Mouse (Mus musculus) kidney, postnatal 0 days (tissue): ENCODE measurements around the gene 1700102P08Rik. TPM values are rescaled to one million over a fixed set of nuclear protein-coding genes. Genes with fewer than 3 reads are reported as not detected.

Experiments used
- ATAC-seq: fragments of 200-750 bp; cut with Nextera tagmentation; replicated peaks from 2 replicates; pipeline ENCODE4 v1.8.0; 2017; ENCODE audit warnings: low read depth, moderate number of reproducible peaks, moderate TSS enrichment, moderate library complexity; ENCODE audit not compliant: low FRiP score
- DNase-seq: peaks from one replicate; pipeline ENCODE4 v3.0.0-alpha.2; 2016; ENCODE audit warnings: low spot score
- H3K27ac ChIP-seq: fragments of 300-500 bp; sonication (generic); 2 replicates; pipeline ENCODE4 v1.5.1; 2014; ENCODE audit warnings: mild to moderate bottlenecking
- H3K27me3 ChIP-seq: fragments of 300-500 bp; sonication (generic); 2 replicates; pipeline ENCODE4 v1.6.1; 2014; ENCODE audit warnings: low read length, mixed read lengths; ENCODE audit not compliant: insufficient read depth
- H3K36me3 ChIP-seq: fragments of 300-500 bp; sonication (generic); 2 replicates; pipeline ENCODE4 v1.6.1; 2014; ENCODE audit warnings: low read length, mixed read lengths; ENCODE audit not compliant: insufficient read depth
- H3K4me1 ChIP-seq: fragments of 300-500 bp; sonication (generic); replicated peaks from 2 replicates; pipeline ENCODE4 v1.6.1; 2014; ENCODE audit warnings: antibody characterized with exemption, low read length, mixed read lengths; ENCODE audit not compliant: insufficient read depth
- H3K4me2 ChIP-seq: fragments of 300-500 bp; sonication (generic); 2 replicates; pipeline ENCODE4 v1.6.1; 2014; ENCODE audit warnings: mild to moderate bottlenecking, low read length, moderate library complexity, mixed read lengths
- H3K4me3 ChIP-seq: fragments of 300-500 bp; sonication (generic); replicated peaks from 2 replicates; pipeline ENCODE4 v1.5.1; 2014; ENCODE audit warnings: low read depth, low read length
- H3K9ac ChIP-seq: fragments of 300-500 bp; sonication (generic); 2 replicates; pipeline ENCODE4 v1.6.1; 2014; ENCODE audit warnings: low read depth, low read length
- H3K9me3 ChIP-seq: fragments of 300-500 bp; sonication (generic); replicated peaks from 2 replicates; pipeline ENCODE4 v1.6.1; 2016; ENCODE audit warnings: low read length, inconsistent platforms, mixed read lengths
- CTCF ChIP-seq: IDR thresholded peaks from 2 replicates; pipeline ENCODE4 v1.5.1; 2016; ENCODE audit warnings: antibody characterized with exemption, low read depth, mild to moderate bottlenecking, moderate library complexity
- WGBS: fragments of 180-500 bp; shearing (Covaris S2); extraction: QIAGEN DNeasy Blood & Tissue Kit; methylation state at CpG from one replicate; pipeline ENCODE4 v1.1.7; 2014; 5-methylcytosine and 5-hydroxymethylcytosine counted together
- polyA plus RNA-seq: library from polyadenylated mRNA; unstranded; fragments of >200 nt; fragmentation: Nextera tagmentation; extraction: Ambion mirVana; gene quantifications from 2 replicates; pipeline ENCODE4 v1.2.1, GENCODE M21; 2015

1700102P08Rik gene
- polyA plus RNA-seq, 1 experiment from 2014 or later: 0.66 TPM

- Histone ChIP-seq H3K27ac (peak overlapping the region; percentile 97), H3K4me3 (peak overlapping the region; percentile 70), H3K36me3 (peaks cover 24% of the 10 kb centered on the region), H3K4me1 (no peaks in the 10 kb centered on the region), H3K9ac (peak overlapping the region; percentile 71), H3K9me3 (no peaks in the 10 kb centered on the region), H3K27me3 (no peaks in the 10 kb centered on the region), H3K4me2 (peak overlapping the region; percentile 65)
- DNase-seq (no peak), ATAC-seq (no peak; the same call in 1 of the 2 replicates)
- TF ChIP-seq CTCF: no peak
- WGBS: 2% methylated on average over 14 of the region's 14 CpGs
Measured at GRCm38 (mm10) chr9:108348290-108348680, 44.3 kb upstream of the 1700102P08Rik start.

- Histone ChIP-seq H3K4me2 (no peak overlapping the region), H3K27ac (no peak overlapping the region), H3K9me3 (no peaks in the 10 kb centered on the region), H3K4me3 (no peak overlapping the region), H3K9ac (no peak overlapping the region), H3K4me1 (no peaks in the 10 kb centered on the region), H3K36me3 (peaks cover 29% of the 10 kb centered on the region), H3K27me3 (no peaks in the 10 kb centered on the region)
- DNase-seq (no peak), ATAC-seq (no peak)
- WGBS: 93% methylated on average over 4 of the region's 4 CpGs
- no peak for TF ChIP-seq CTCF
Measured at GRCm38 (mm10) chr9:108349727-108350126, 42.9 kb upstream of the 1700102P08Rik start.

- Histone ChIP-seq H3K9me3 (no peaks in the 10 kb centered on the region), H3K27me3 (no peaks in the 10 kb centered on the region), H3K36me3 (peaks cover 73% of the 10 kb centered on the region), H3K27ac (no peak overlapping the region), H3K4me3 (no peak overlapping the region), H3K4me2 (no peak overlapping the region), H3K9ac (no peak overlapping the region), H3K4me1 (no peaks in the 10 kb centered on the region)
- 94% methylated on average over 9 of the region's 9 CpGs for WGBS
- no peak for TF ChIP-seq CTCF
- no peak for DNase-seq
- no peak for ATAC-seq
Measured at GRCm38 (mm10) chr9:108378234-108378633, 14.4 kb upstream of the 1700102P08Rik start.

GRCm38 (mm10) chr9:108378736-108379135, 13.9 kb upstream of the 1700102P08Rik start:
- Histone ChIP-seq H3K9ac (no peak overlapping the region), H3K27me3 (no peaks in the 10 kb centered on the region), H3K4me2 (no peak overlapping the region), H3K4me1 (no peaks in the 10 kb centered on the region), H3K9me3 (no peaks in the 10 kb centered on the region), H3K4me3 (no peak overlapping the region), H3K36me3 (peaks cover 73% of the 10 kb centered on the region), H3K27ac (no peak overlapping the region)
- TF ChIP-seq CTCF: no peak
- WGBS: 85% methylated on average over 5 of the region's 5 CpGs
- DNase-seq: no peak
- ATAC-seq: no peak

GRCm38 (mm10) chr9:108379294-108379693, 13.3 kb upstream of the 1700102P08Rik start:
- Histone ChIP-seq H3K4me1 (no peaks in the 10 kb centered on the region), H3K36me3 (peaks cover 73% of the 10 kb centered on the region), H3K4me3 (no peak overlapping the region), H3K27ac (no peak overlapping the region), H3K27me3 (no peaks in the 10 kb centered on the region), H3K4me2 (no peak overlapping the region), H3K9ac (no peak overlapping the region), H3K9me3 (no peaks in the 10 kb centered on the region)
- 92% methylated on average over 4 of the region's 4 CpGs for WGBS
- no peak for TF ChIP-seq CTCF
- no peak for DNase-seq
- no peak for ATAC-seq

- no peak overlapping the region for H3K9ac ChIP-seq
- H3K4me1 ChIP-seq: no peaks in the 10 kb centered on the region
- TF ChIP-seq CTCF: no peak
- ATAC-seq (no peak), DNase-seq (no peak)
- no peaks in the 10 kb centered on the region for H3K9me3 ChIP-seq
- 96% methylated on average over 9 of the region's 9 CpGs for WGBS
- peaks cover 73% of the 10 kb centered on the region for H3K36me3 ChIP-seq
- no peaks in the 10 kb centered on the region for H3K27me3 ChIP-seq
- no peak overlapping the region for H3K4me2 ChIP-seq
- no peak overlapping the region for H3K27ac ChIP-seq
- H3K4me3 ChIP-seq: no peak overlapping the region
Measured at GRCm38 (mm10) chr9:108381382-108381781, 11.2 kb upstream of the 1700102P08Rik start.

DNA sequence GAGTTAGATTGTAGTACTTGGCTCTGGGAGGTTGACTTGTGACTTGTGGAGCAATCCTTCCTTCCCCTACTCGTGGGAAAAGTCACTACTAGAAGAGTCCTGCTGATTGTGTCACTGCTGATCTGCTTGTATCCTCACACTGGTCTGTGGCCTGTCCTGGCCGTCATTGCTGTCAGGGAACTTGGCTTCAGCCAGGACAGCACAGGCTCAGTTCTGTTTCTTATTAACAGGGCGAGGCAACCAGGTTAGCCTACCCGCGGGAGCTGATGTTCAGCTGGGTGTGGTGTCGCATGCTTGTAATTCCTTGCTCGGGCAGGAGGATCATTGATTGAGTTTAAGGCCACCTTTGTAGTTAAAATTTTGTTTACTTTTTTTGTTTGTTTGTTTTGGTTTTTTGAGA, 7.6 kb upstream of the 1700102P08Rik start:
- Histone ChIP-seq H3K4me2 (no peak overlapping the region), H3K9ac (no peak overlapping the region), H3K4me3 (no peak overlapping the region), H3K27me3 (no peaks in the 10 kb centered on the region), H3K27ac (no peak overlapping the region), H3K4me1 (no peaks in the 10 kb centered on the region), H3K9me3 (no peaks in the 10 kb centered on the region), H3K36me3 (peaks cover 77% of the 10 kb centered on the region)
- TF ChIP-seq CTCF: no peak
- no peak for ATAC-seq
- WGBS: 80% methylated on average over 7 of the region's 7 CpGs
- DNase-seq: no peak
